Mouse (Mus musculus) left cerebral cortex, postnatal 36 days (tissue): ENCODE data around the gene Mylk3. TPM values are rescaled to one million over a fixed set of nuclear protein-coding genes. Genes with fewer than 3 reads are reported as not detected.

Experiments used
- DNase-seq, 2 experiments: peaks; one replicate each; pipeline ENCODE4 v3.0.0; 2021 to 2022; ENCODE audit warnings: low spot score in 2 of 2, mixed read lengths in 1 of 2
- intact Hi-C: fragments of 180-260 bp; cut with DNase I; formaldehyde crosslinking; loops from one replicate; pipeline ENCODE4 v1.15.1; 2025
- total RNA-seq, 2 experiments: library from RNA; stranded (reverse); gene quantifications; 2 replicates each; pipeline ENCODE4 v1.2.3; 2021

The Mylk3 gene
- total RNA-seq, 2 experiments from 2014 or later = 2.3 to 3.2 TPM

DNA sequence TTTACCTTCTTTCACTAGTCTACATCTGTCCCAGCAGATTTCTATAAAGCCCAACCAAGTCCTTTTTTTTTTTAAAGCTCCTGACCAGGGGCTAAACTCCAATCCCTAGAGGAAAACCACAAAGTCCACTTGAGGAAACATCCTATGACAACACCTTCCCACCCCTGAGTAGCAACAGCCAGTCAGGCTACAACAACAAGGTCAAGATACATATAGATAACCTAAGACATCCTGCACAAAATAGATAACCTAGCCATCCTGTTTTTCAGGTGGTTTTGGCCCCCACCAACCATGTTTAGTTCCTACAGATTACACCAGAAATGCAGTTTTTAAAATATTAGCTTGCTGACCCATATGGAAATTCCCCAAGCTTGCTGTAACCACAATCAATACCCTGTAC lies 51.0 kb downstream of the Mylk3 start:
- intact Hi-C loops = no loop called here
- no peak for DNase-seq

DNA sequence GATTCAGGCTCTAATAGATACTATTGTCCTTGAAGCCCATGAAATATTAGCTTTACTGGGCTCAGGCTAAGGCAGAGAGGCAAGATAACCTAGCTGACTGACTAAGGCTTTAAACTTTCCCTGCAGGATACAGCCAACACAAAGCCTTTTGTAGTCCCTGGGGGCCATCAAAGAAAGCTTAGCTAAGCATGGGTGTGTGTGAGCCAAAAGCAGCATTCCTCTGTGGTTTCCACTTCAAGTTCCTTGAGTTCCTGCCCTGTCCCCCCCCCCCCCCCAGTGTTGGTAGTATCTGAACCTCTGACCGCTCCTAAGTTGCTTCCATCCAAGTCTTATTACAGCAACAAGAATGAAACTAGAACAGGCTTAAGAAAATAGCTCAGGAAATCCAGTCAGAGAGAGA lies 56.6 kb downstream of the Mylk3 start:
- intact Hi-C loops = no loop called here
- DNase-seq = no peak

DNA sequence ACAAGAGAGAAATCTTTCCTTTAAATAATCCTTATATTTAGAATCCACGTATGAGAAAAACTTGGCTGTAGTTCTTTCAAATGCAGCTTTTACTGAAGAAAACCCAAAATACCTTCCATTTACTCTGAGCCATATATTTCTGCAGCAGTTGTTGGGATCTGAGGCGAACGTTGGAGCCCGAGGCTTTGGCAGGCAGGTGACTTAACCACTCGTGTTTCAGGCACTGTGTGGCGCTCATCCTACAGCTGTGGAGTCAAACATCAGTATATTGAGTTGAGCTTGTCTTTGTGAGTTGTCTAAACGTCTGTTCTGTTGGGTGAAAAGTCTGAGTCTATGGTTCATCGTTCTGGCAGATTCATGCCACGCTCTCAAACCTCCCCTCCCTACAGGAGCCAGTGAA lies 59.1 kb downstream of the Mylk3 start:
- no peak for DNase-seq
- intact Hi-C loops = no loop called here

DNA sequence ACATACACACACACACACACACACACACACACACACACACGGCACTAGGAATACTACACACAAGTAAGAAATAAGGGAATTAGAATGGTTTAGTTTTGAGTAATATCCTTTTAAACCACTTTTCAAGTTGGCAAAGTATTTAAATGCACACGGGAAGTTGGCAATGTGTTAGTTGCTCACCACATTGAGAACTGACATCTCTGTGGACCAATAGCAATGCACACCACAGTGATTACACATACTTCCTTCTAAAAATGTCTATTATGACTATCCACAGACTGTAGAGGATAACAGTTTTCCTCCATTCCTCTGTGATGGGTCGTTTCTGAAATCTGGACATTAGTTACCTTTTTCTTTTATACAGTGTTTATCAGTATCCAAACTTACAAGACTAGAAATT lies 63.1 kb downstream of the Mylk3 start:
- no peak for DNase-seq
- intact Hi-C loops = no loop called here

DNA sequence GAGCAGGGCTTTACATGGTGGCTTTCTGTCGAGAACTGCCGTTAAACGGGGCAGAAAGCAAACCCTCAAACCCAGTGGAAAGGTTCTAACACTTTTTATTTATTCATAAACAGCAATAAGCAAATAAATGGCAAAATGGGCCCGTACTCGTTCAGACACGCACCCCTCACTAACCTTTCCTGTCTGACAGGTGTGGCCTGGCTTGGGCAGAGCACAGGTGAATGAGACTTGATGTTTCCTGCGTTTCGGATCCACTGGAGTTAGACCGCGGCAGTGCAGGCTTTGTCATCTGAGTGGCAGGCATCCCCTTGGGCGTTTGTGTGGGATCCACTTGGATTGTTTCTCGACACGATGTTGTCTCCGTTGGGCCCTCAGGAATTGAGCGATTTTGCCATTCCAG lies 64.2 kb downstream of the Mylk3 start:
- intact Hi-C loops = no loop called here

DNA sequence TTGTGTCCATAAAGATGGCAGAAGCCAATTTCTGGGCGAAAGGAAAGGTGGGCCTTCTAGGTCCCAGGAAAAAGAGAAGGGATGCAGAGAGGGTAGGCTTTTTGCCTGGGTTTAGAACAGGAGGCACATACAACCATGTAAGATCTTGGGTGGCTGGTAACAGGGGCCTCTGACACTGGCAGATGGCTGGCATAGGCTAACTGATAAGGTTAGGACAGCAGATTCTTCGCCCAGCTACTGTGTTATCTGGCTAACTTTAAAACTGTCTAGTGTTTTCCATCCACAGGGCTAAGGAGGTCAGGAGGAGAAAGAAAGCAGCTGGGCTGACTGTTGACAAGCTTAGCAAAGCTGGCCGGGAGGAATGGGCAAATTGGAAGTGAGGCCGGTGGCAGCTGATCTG lies 67.6 kb downstream of the Mylk3 start:
- intact Hi-C loops = no loop called here
- DNase-seq = no peak

More for the DNA sequence above, 64.2 kb downstream of the Mylk3 start:
- DNase-seq = no peak

DNA sequence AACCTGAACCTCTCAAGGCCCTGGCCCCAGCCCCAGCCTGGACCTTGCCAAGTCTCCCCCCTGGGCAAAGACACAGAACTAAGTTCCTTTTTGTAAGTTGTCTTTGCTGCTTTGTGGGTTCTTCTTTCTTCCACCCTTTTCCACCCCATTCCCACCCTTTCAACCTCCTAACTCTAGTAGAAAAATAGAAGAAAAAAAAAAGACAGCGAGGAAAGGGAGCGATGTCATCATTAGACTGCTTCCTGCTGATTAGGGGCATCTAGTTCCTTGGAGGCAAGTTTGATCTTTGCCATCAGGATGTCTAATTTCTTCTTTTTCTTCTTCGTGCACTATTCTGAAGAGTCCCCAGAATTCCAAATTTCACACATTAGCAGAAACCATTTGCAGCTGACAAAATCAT lies 73.1 kb downstream of the Mylk3 start:
- intact Hi-C loops = loop anchor here (5.0 kb wide), 1 partner anchor 94 kb away; no protein-coding TSS in a partner anchor
- DNase-seq = no peak

DNA sequence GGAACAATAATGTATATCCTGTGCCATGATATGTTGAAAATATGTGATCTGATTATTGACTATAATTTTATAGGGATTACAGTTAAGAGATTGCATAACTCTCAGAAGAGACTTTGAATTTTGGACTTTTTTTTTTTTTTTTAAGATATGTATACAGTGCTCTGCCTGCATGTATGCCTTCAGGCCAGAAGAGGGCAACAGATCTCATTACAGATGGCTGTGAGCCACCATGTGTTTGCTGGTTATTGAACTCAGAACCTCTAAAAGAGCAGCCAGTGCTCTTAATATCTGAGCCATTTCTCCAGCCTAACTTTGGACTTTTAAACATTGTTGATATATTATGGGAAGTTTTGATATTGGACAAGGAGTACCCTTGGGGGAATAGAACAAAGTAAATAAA lies 74.4 kb downstream of the Mylk3 start:
- DNase-seq = no peak
- intact Hi-C loops = loop anchor here (5.0 kb wide), 1 partner anchor 96 kb away; no protein-coding TSS in a partner anchor

DNA sequence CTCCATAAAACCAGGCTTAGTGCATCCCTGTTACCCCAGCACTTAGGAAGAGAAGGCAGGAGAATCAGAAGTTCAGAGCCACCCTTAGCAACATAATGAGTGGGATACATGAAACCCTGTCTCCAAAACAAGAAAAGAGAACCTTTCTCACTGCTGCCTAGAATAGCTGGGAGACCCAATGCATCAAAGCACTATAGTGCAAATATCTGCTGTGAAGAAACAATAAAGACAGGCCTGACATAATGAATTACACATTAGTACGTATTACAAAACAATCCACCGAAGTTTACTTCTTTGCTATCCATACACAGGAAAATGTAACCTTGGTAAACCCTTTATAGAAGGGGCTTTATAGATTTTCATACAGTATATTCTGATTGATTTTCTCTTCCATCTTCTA lies 77.6 kb downstream of the Mylk3 start:
- DNase-seq = no peak
- intact Hi-C loops = no loop called here

DNA sequence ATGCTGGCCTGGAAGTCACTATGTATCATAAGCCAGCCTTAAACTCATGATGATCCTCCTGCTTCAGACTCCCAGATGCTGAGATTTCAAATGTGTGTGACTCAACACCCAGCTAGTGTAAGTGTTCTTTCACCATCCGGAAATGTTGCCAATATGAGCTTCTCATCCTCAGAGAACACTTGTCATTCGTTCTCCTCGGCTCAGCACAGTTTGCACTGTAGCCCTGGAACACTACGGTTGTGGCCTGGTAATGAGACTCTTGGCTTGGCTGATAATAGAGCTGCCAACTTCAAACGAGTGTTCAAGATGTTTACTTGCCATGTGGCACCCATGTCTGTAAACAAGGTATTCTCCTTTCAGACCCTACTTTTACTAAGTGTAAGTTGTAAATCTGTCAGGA lies 82.6 kb downstream of the Mylk3 start:
- intact Hi-C loops = no loop called here
- DNase-seq = peak in 1 of 2 experiments; percentile 4

DNA sequence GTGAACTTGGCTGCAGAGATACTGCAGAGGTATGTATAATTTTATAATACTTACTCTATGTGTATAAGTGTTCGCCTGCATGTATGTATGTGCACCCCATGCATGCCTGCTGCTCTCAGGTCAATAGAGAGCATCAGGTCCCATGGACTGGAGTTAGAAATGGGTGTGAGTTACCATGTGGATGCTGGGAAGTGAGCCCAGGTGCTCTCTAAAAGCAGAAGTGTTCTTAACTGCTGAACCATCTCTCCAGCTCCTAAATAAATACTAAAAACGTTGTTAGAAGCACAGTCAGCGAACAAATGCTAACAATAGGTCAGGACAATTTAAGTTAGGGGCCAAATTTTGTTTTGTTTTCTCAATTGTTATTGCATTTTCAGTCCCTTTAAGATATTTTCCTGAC lies 83.2 kb downstream of the Mylk3 start:
- intact Hi-C loops = no loop called here
- no peak for DNase-seq

DNA sequence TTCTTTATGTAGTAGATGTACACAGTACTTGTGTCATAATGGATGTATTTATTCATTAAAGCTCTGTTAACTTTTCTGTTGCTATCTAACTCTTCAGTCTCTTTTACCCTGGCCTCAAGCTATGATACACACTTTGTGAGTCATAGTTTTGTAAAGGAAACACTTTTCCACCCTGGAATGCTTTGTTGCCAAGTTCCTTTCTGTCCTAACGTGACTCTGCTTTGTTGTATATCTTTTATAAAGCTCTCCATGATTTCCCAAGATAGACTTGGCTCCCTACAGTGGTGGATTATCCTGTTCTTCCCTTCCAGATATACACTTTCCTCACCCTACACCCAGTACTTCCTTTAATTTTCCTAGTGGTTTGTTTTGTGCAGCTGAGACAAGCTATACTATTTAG lies 84.2 kb downstream of the Mylk3 start:
- DNase-seq = no peak
- intact Hi-C loops = no loop called here

DNA sequence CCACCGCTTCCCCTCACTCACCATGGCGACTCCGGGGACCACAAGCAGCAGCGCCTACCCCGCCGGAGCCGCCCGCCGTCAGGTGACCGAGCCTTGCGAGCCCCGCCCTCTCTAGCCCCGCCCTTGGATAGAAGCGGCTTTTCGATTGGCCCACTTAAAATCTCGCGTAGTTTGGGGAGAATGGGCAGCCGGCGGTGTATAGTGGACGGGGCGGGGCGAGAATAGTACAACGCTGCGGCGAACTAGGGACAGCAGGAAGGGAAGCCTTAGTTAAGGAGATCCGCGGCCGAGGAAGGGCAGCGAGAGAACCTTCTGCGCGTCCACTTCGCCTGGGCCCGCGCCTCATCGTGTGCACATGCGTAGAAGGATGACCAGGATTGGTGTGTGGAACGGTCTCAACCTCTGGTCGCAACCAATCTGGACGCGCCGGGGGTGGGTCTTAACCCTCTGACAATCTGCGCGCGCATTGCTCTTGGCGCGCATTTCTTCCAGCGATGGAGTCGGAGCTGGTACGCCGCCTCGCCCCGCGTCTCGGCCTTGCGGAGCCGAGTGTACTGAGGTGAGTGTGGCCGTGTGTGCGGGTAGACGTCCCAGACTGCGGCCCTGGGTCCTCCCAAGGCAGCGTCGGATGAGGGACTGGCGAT lies 86.6 kb downstream of the Mylk3 start, which contains the start of the genes Orc6 and Vps35:
Gene Orc6 (plus strand): TSS at position 199 of the 644 bp plus-strand sequence.
Gene Vps35 (minus strand): TSS at position 369 of the 644 bp plus-strand sequence.
- intact Hi-C loops = loop anchor here (10.0 kb wide), 1 partner anchor 225 kb away; the partner anchor contains the start of gene Dhps
- DNase-seq = peak; percentile 94 to 95

DNA sequence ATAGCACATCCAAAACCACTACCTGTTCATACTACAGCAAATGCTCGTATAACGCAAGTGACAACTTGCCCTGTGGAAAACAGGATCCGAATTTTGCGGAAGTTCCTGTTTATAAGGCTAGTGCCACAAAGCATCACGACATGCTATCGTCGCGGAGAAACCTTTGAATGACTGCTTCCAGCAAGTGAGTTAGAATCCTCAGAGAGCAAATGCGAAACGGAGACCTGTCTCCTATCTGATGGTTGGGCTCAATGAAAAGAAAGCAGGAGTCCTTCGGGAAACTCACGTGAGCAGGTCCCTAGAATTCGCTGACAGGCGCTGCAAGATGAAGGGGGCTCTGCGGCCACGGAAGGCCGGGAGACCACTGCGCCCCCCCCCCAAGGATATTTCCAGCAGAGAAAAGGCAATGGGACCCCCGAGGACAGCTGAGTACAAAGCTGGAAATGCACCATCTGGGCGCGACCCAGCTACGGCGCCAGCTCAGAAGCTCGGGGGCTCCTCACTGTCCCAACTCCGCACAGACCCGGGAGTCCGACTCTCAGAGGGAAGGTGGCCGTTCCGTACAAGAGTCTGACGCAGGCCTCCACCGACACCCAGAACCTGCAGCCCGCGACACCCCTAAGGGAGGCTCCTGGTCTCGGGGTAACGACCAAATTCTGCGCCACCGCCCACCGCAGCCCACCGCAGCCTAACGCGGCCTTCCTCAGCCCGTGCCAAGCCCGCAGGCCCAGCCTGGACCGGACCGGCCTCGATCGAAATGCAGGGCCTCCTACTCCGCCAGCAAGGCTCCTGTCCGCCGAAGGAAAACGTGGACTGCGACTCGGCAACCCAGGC lies 87.3 kb downstream of the Mylk3 start:
- intact Hi-C loops = loop anchor here (10.0 kb wide), 1 partner anchor 224 kb away; the partner anchor contains the start of gene Dhps
- DNase-seq = peak; percentile 7 to 17

DNA sequence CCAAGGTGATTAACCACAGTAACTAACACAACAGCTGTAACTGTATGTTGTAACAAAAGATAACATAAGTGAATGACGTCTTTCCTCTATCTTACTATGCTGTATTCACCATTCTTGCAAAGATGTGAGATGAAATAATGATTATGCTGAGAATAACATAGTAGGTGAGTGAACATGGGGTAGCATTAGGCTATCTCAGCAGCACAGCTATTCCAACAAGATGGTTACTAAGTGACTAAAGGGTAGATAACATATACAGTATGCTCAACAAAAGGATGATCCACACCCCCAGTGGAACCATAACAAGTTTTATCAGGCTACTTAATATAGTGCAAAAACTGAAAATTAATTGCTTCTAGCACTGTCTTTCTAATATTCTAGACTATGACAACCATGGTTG lies 99.3 kb downstream of the Mylk3 start:
- intact Hi-C loops = no loop called here
- no peak for DNase-seq

Other genes starting within 250 kb of the Mylk3 start
- not detected for gene Cks1brt, start 234.4 kb downstream of the Mylk3 start, total RNA-seq
- gene Olfr371, start 160.4 kb downstream of the Mylk3 start, total RNA-seq = not detected
- gene Orc6, start 86.7 kb downstream of the Mylk3 start, total RNA-seq = 10 to 100 TPM; 27.8 to 30.3 TPM
- gene Vps35, start 86.5 kb downstream of the Mylk3 start, total RNA-seq = 100 to 1,000 TPM; 123 to 125 TPM
- 10 to 100 TPM; 11.1 to 14.2 TPM for gene 4921524J17Rik, start 46.5 kb upstream of the Mylk3 start, total RNA-seq
- gene Gpt2, start 106.2 kb upstream of the Mylk3 start, total RNA-seq = 10 to 100 TPM; 56.3 to 60.1 TPM
- gene Dnaja2, start 169.0 kb upstream of the Mylk3 start, total RNA-seq = 100 to 1,000 TPM; 179 to 197 TPM